8 mouse cellular contexts compared by ENCODE assay signal in genomic region chr7:34196132-34197128, GRCm38 (mm10). TPM values are rescaled to one million over a fixed set of nuclear protein-coding genes. Genes with fewer than 3 reads are reported as not detected.
DNase-seq lines count a peak whose midpoint lies in the region; ATAC-seq and TF ChIP-seq lines count a peak whose summit lies in the region.

TSS of gene Pdcd2l (minus strand) at chr7:34196661.

- peak within 1 kb of the TSS; percentile 92 for H3K27ac ChIP-seq in hindbrain, embryonic 10.5 days
- peak within 1 kb of the TSS; percentile 83 for H3K27ac ChIP-seq in lung, postnatal 0 days (ENCODE audit: low read length)

- peaks cover 40% of the 10 kb centered on the region for H3K36me3 ChIP-seq in hindbrain, embryonic 10.5 days
- peaks cover 9% of the 10 kb centered on the region; the same call in 1 of the 2 replicates for H3K36me3 ChIP-seq in lung, postnatal 0 days (ENCODE audit: insufficient read depth, low read length)

- no peak; the same call in 1 of the 2 replicates for TF ChIP-seq CTCF in lung, postnatal 0 days (IDR thresholded peaks at IDR 0.05)

- no peak for TF ChIP-seq EP300 in lung, postnatal 0 days (IDR thresholded peaks at IDR 0.05)

- peaks cover 8% of the 10 kb centered on the region for H3K4me1 ChIP-seq in hindbrain, embryonic 10.5 days (replicated peaks)
- H3K4me1 ChIP-seq in lung, postnatal 0 days (ENCODE audit: insufficient read depth, low read depth, low read length): 0 out of 2 replicates have a peak, but pooled peaks cover 4% of the 10 kb centered on the region

- DNase-seq in MEL-GATA-1-ER (ENCODE audit: extremely low read depth, low read depth): peak; percentile 65
- DNase-seq in cerebellum, adult 8-10 months: peak; percentile 89
- DNase-seq in hindbrain, embryonic 10.5 days (ENCODE audit: low spot score): peak; percentile 94
- peak; percentile 92 for DNase-seq in layer of hippocampus, adult 9-11 months
- peak; percentile 93 for DNase-seq in lung, postnatal 0 days (ENCODE audit: low spot score)
- peak; percentile 93 for DNase-seq in ovary, postnatal 14 days (ENCODE audit: low spot score)
- DNase-seq in thymus, postnatal 14 days: peak; percentile 93

- peak within 1 kb of the TSS; percentile 75 for H3K4me2 ChIP-seq in lung, postnatal 0 days (replicated peaks; ENCODE audit: low read depth, low read length)

- 3% methylated on average over 70 of the region's 70 CpGs for WGBS in hindbrain, embryonic 10.5 days
- WGBS in lung, postnatal 0 days: 6% methylated on average over 67 of the region's 70 CpGs

- peak within 1 kb of the TSS; percentile 99 for H3K4me3 ChIP-seq in hindbrain, embryonic 10.5 days
- H3K4me3 ChIP-seq in lung, postnatal 0 days (ENCODE audit: low read depth, low read length): peak within 1 kb of the TSS; percentile 92

- H3K27me3 ChIP-seq in hindbrain, embryonic 10.5 days (ENCODE audit: insufficient read depth, poor library complexity, severe bottlenecking): no peaks in the 10 kb centered on the region
- H3K27me3 ChIP-seq in lung, postnatal 0 days (replicated peaks; ENCODE audit: insufficient read depth, low read length): no peaks in the 10 kb centered on the region

- H3K9ac ChIP-seq in lung, postnatal 0 days (replicated peaks; ENCODE audit: low read depth): peak within 1 kb of the TSS; percentile 92

- H3K9me3 ChIP-seq in hindbrain, embryonic 10.5 days: no peaks in the 10 kb centered on the region; the same call in 1 of the 2 replicates
- H3K9me3 ChIP-seq in lung, postnatal 0 days (ENCODE audit: low read length): no peaks in the 10 kb centered on the region

- peak; percentile 93 for ATAC-seq in frontal cortex, adult (ENCODE audit: low TSS enrichment)
- ATAC-seq in lung, postnatal 0 days: peak; percentile 95

RNA-seq across cellular contexts. Expression of gene Pdcd2l, which starts in this region (rescaled TPM):
- 82.2 and 85.5 TPM in 2 replicates for polyA plus RNA-seq in hindbrain, embryonic 10.5 days (2016; fragmentation: Nextera tagmentation; extraction: Ambion mirVana)
- 34.0 and 37.9 TPM in 2 replicates for polyA plus RNA-seq in lung, postnatal 0 days (2015; fragmentation: Nextera tagmentation; extraction: Ambion mirVana)

Comparison
In these comparisons a context has a peak if more than half of its experiments do, and no peak if none do; other contexts are left out.
1. Peak in every context shown above with its lines: DNase-seq, ATAC-seq, H3K4me3 ChIP-seq and H3K27ac ChIP-seq.